Mouse (Mus musculus): ENCODE measurements around the gene Tdrd3.

DNA sequence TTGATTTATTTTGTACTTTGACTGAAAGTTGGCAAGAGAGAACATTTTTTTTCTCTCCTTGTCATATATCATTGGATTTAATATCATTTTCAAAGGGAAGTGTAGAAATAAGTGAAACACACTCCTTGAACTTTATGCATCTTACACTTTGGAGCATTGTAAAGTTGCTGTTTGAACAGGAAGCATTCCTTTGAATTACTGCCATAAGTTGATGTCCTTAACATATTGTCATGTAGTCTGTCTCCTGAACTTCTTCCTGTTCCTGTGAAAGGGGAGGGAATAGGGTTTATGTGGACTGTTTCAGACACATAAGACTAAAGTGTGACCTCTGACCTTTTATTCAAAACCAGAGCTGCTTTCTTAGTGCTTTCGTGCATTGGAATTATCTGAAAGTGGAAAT is 55.1 kb downstream of the Tdrd3 start:
- TF ChIP-seq CTCF (IDR thresholded peaks at IDR 0.05; ENCODE audit: extremely low read depth, insufficient read depth, insufficient read length, insufficient replicate concordance) (no peak), POLR2A (IDR thresholded peaks at IDR 0.05; ENCODE audit: low read depth, low read length) (no peak)
